Mouse (Mus musculus): ENCODE measurements at regions not wholly inside any gene's neighbourhood (a gene's known extent, or its start where the extent isn't known, plus 50 kb on each side); places are given as distances from the start of the nearest gene placed in this dataset.

- Histone ChIP-seq H3K79me3 (ENCODE audit: low read depth) (no peaks in the 10 kb centered on the region), H3K36me3 (ENCODE audit: control insufficient read depth, insufficient read depth) (no peaks in the 10 kb centered on the region), H3K79me2 (ENCODE audit: control insufficient read depth, insufficient read depth) (no peaks in the 10 kb centered on the region), H3K4me3 (ENCODE audit: insufficient read depth, poor library complexity, severe bottlenecking) (no peak overlapping the region), H3K27me3 (ENCODE audit: control insufficient read depth, insufficient read depth, insufficient read length) (no peaks in the 10 kb centered on the region), H3ac (ENCODE audit: control insufficient read depth, insufficient read length, low read depth) (no peak overlapping the region)
- TF ChIP-seq FOSL1 (IDR thresholded peaks at IDR 0.05; ENCODE audit: insufficient read depth, low read length, poor library complexity, severe bottlenecking) (no peak), CEBPB (IDR thresholded peaks at IDR 0.05; ENCODE audit: low read depth) (no peak), CTCF (IDR thresholded peaks at IDR 0.05; ENCODE audit: control insufficient read depth, insufficient read depth, insufficient read length) (no peak), MYOG (IDR thresholded peaks at IDR 0.05; ENCODE audit: control insufficient read depth, extremely low read depth, insufficient read length) (no peak), MYOD1 (IDR thresholded peaks at IDR 0.05; ENCODE audit: control insufficient read depth, insufficient read length, low read depth) (no peak), MAX (IDR thresholded peaks at IDR 0.05) (no peak), USF1 (IDR thresholded peaks at IDR 0.05; ENCODE audit: low read depth) (no peak)
Measured at GRCm38 (mm10) chr14:120560416-120560815, 82.2 kb downstream of the Rap2a start.

GRCm38 (mm10) chr14:120560987-120561386 lies 82.7 kb downstream of the Rap2a start:
- Histone ChIP-seq H3K4me3 (ENCODE audit: insufficient read depth, poor library complexity, severe bottlenecking) (no peak overlapping the region), H3K79me3 (ENCODE audit: low read depth) (no peaks in the 10 kb centered on the region), H3K79me2 (ENCODE audit: control insufficient read depth, insufficient read depth) (no peaks in the 10 kb centered on the region), H3K27me3 (ENCODE audit: control insufficient read depth, insufficient read depth, insufficient read length) (no peaks in the 10 kb centered on the region), H3K36me3 (ENCODE audit: control insufficient read depth, insufficient read depth) (no peaks in the 10 kb centered on the region), H3ac (ENCODE audit: control insufficient read depth, insufficient read length, low read depth) (no peak overlapping the region)
- TF ChIP-seq MAX (IDR thresholded peaks at IDR 0.05) (no peak), MYOG (IDR thresholded peaks at IDR 0.05; ENCODE audit: control insufficient read depth, extremely low read depth, insufficient read length) (no peak), FOSL1 (IDR thresholded peaks at IDR 0.05; ENCODE audit: insufficient read depth, low read length, poor library complexity, severe bottlenecking) (no peak), MYOD1 (IDR thresholded peaks at IDR 0.05; ENCODE audit: control insufficient read depth, insufficient read length, low read depth) (no peak), USF1 (IDR thresholded peaks at IDR 0.05; ENCODE audit: low read depth) (no peak), CEBPB (IDR thresholded peaks at IDR 0.05; ENCODE audit: low read depth) (no peak), CTCF (IDR thresholded peaks at IDR 0.05; ENCODE audit: control insufficient read depth, insufficient read depth, insufficient read length) (no peak)

- no peak overlapping the region for H3K4me3 ChIP-seq (ENCODE audit: insufficient read depth, poor library complexity, severe bottlenecking)
- no peaks in the 10 kb centered on the region for H3K36me3 ChIP-seq (ENCODE audit: control insufficient read depth, insufficient read depth)
- TF ChIP-seq FOSL1 (IDR thresholded peaks at IDR 0.05; ENCODE audit: insufficient read depth, low read length, poor library complexity, severe bottlenecking) = no peak
- TF ChIP-seq MYOD1 (IDR thresholded peaks at IDR 0.05; ENCODE audit: control insufficient read depth, insufficient read length, low read depth) = no peak
- no peak for TF ChIP-seq CEBPB (IDR thresholded peaks at IDR 0.05; ENCODE audit: low read depth)
- TF ChIP-seq MYOG (IDR thresholded peaks at IDR 0.05; ENCODE audit: control insufficient read depth, extremely low read depth, insufficient read length) = no peak
- no peak for TF ChIP-seq CTCF (IDR thresholded peaks at IDR 0.05; ENCODE audit: control insufficient read depth, insufficient read depth, insufficient read length)
- TF ChIP-seq USF1 (IDR thresholded peaks at IDR 0.05; ENCODE audit: low read depth) = no peak
- no peak for TF ChIP-seq MAX (IDR thresholded peaks at IDR 0.05)
- H3K79me3 ChIP-seq (ENCODE audit: low read depth) = no peaks in the 10 kb centered on the region
- H3ac ChIP-seq (ENCODE audit: control insufficient read depth, insufficient read length, low read depth) = no peak overlapping the region
- H3K79me2 ChIP-seq (ENCODE audit: control insufficient read depth, insufficient read depth) = no peaks in the 10 kb centered on the region
- H3K27me3 ChIP-seq (ENCODE audit: control insufficient read depth, insufficient read depth, insufficient read length) = no peaks in the 10 kb centered on the region
Measured at GRCm38 (mm10) chr14:120566945-120567344, 88.7 kb downstream of the Rap2a start.

- Histone ChIP-seq H3K36me3 (ENCODE audit: control insufficient read depth, insufficient read depth) (no peaks in the 10 kb centered on the region), H3K79me2 (ENCODE audit: control insufficient read depth, insufficient read depth) (no peaks in the 10 kb centered on the region), H3K4me3 (ENCODE audit: insufficient read depth, poor library complexity, severe bottlenecking) (no peak overlapping the region), H3K79me3 (ENCODE audit: low read depth) (no peaks in the 10 kb centered on the region), H3ac (ENCODE audit: control insufficient read depth, insufficient read length, low read depth) (no peak overlapping the region), H3K27me3 (ENCODE audit: control insufficient read depth, insufficient read depth, insufficient read length) (no peaks in the 10 kb centered on the region)
- TF ChIP-seq MYOD1 (IDR thresholded peaks at IDR 0.05; ENCODE audit: control insufficient read depth, insufficient read length, low read depth) (no peak), USF1 (IDR thresholded peaks at IDR 0.05; ENCODE audit: low read depth) (no peak), CEBPB (IDR thresholded peaks at IDR 0.05; ENCODE audit: low read depth) (no peak)
Measured at GRCm38 (mm10) chr14:120568054-120568453, 89.8 kb downstream of the Rap2a start.

GRCm38 (mm10) chr14:120572238-120572637 lies 94.0 kb downstream of the Rap2a start:
- Histone ChIP-seq H3K36me3 (ENCODE audit: control insufficient read depth, insufficient read depth) (no peaks in the 10 kb centered on the region), H3K79me2 (ENCODE audit: control insufficient read depth, insufficient read depth) (no peaks in the 10 kb centered on the region), H3K27me3 (ENCODE audit: control insufficient read depth, insufficient read depth, insufficient read length) (peaks cover 5% of the 10 kb centered on the region), H3K4me3 (ENCODE audit: insufficient read depth, poor library complexity, severe bottlenecking) (no peak overlapping the region), H3K79me3 (ENCODE audit: low read depth) (no peaks in the 10 kb centered on the region), H3ac (ENCODE audit: control insufficient read depth, insufficient read length, low read depth) (no peak overlapping the region)
- TF ChIP-seq CTCF (IDR thresholded peaks at IDR 0.05; ENCODE audit: control insufficient read depth, insufficient read depth, insufficient read length) (no peak), USF1 (IDR thresholded peaks at IDR 0.05; ENCODE audit: low read depth) (no peak), MAX (IDR thresholded peaks at IDR 0.05) (no peak)

- no peak for TF ChIP-seq CEBPB (IDR thresholded peaks at IDR 0.05; ENCODE audit: low read depth)
- no peak for TF ChIP-seq MYOD1 (IDR thresholded peaks at IDR 0.05; ENCODE audit: control insufficient read depth, insufficient read length, low read depth)
- no peak for TF ChIP-seq FOSL1 (IDR thresholded peaks at IDR 0.05; ENCODE audit: insufficient read depth, low read length, poor library complexity, severe bottlenecking)
- no peak for TF ChIP-seq MAX (IDR thresholded peaks at IDR 0.05)
- TF ChIP-seq USF1 (IDR thresholded peaks at IDR 0.05; ENCODE audit: low read depth) = no peak
- TF ChIP-seq MYOG (IDR thresholded peaks at IDR 0.05; ENCODE audit: control insufficient read depth, extremely low read depth, insufficient read length) = no peak
- TF ChIP-seq CTCF (IDR thresholded peaks at IDR 0.05; ENCODE audit: control insufficient read depth, insufficient read depth, insufficient read length) = no peak
- Histone ChIP-seq H3K4me3 (ENCODE audit: insufficient read depth, poor library complexity, severe bottlenecking) (no peak overlapping the region), H3K27me3 (ENCODE audit: control insufficient read depth, insufficient read depth, insufficient read length) (peaks cover 8% of the 10 kb centered on the region), H3K79me3 (ENCODE audit: low read depth) (no peaks in the 10 kb centered on the region), H3K36me3 (ENCODE audit: control insufficient read depth, insufficient read depth) (no peaks in the 10 kb centered on the region), H3K79me2 (ENCODE audit: control insufficient read depth, insufficient read depth) (no peaks in the 10 kb centered on the region), H3ac (ENCODE audit: control insufficient read depth, insufficient read length, low read depth) (no peak overlapping the region)
Measured at GRCm38 (mm10) chr14:120575202-120575601, 97.0 kb downstream of the Rap2a start.

Measured in C2C12 (cell line).